Mouse (Mus musculus) heart, embryonic 16.5 days (tissue): ENCODE results near the gene Ssbp2. TPM values are rescaled to one million over a fixed set of nuclear protein-coding genes. Genes with fewer than 3 reads are reported as not detected.

Experiments
- ATAC-seq: fragments of 200-750 bp; cut with Nextera tagmentation; replicated peaks from 2 replicates; pipeline ENCODE4 v1.8.0; 2017; ENCODE audit warnings: moderate number of reproducible peaks; ENCODE audit not compliant: insufficient read depth, low FRiP score; ENCODE audit errors: extremely low read depth
- H3K27ac ChIP-seq: fragments of 300-500 bp; sonication (generic); 2 replicates; pipeline ENCODE4 v1.5.1; 2014; ENCODE audit warnings: mild to moderate bottlenecking, low read length, control low read depth, moderate library complexity
- H3K27me3 ChIP-seq: fragments of 300-500 bp; sonication (generic); 2 replicates; pipeline ENCODE4 v1.6.1; 2014; ENCODE audit warnings: low read length, mixed read lengths; ENCODE audit not compliant: control insufficient read depth, insufficient read depth
- H3K36me3 ChIP-seq: fragments of 300-500 bp; sonication (generic); 2 replicates; pipeline ENCODE4 v1.6.1; 2014; ENCODE audit not compliant: control insufficient read depth, insufficient read depth
- H3K4me1 ChIP-seq: fragments of 300-500 bp; sonication (generic); 2 replicates; pipeline ENCODE4 v1.6.1; 2014; ENCODE audit warnings: low read length, mixed read lengths; ENCODE audit not compliant: control insufficient read depth, insufficient read depth
- H3K4me2 ChIP-seq: fragments of 300-500 bp; sonication (generic); 2 replicates; pipeline ENCODE4 v1.6.1; 2014; ENCODE audit warnings: low read depth, mild to moderate bottlenecking, control low read depth, low read length
- H3K4me3 ChIP-seq: fragments of 300-500 bp; sonication (generic); 2 replicates; pipeline ENCODE4 v1.5.1; 2014; ENCODE audit warnings: mild to moderate bottlenecking, control low read depth, low read length
- H3K9ac ChIP-seq: fragments of 300-500 bp; sonication (generic); 2 replicates; pipeline ENCODE4 v1.6.1; 2014; ENCODE audit warnings: low read length, control low read depth
- H3K9me3 ChIP-seq: fragments of 300-500 bp; sonication (generic); replicated peaks from 2 replicates; pipeline ENCODE4 v1.6.1; 2016; ENCODE audit warnings: low read length; ENCODE audit not compliant: control insufficient read depth
- WGBS: fragments of 180-500 bp; shearing (Covaris S2); extraction: QIAGEN DNeasy Blood & Tissue Kit; methylation state at CpG from one replicate; pipeline ENCODE4 v1.1.7; 2014; 5-methylcytosine and 5-hydroxymethylcytosine counted together
- polyA plus RNA-seq: library from polyadenylated mRNA; unstranded; fragments of >200 nt; fragmentation: Nextera tagmentation; extraction: Ambion mirVana; gene quantifications from 2 replicates; pipeline ENCODE4 v1.2.1, GENCODE M21; 2015

The Ssbp2 gene
- polyA plus RNA-seq, 1 experiment from 2014 or later: 111 TPM

DNA sequence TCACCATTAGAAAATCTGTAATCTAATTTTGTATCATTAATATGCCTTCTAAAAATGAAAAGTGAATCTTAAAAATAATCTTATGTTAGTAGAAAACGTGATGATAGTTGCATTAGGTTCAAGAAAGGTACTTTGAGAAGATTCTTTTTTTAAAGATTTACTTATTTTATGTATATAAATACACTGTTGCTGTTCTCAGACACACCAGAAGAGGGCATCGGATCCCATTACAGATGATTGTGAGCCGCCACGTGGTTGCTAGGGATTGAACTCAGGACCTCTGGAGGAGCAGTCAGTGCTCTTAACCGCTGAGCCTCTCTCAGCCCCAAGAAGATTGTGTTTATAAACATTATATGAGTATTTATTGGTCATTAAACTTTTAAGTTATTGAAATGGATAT lies 126.3 kb downstream of the Ssbp2 start:
- Histone ChIP-seq H3K9me3 (no peaks in the 10 kb centered on the region), H3K4me3 (no peak overlapping the region), H3K36me3 (no peaks in the 10 kb centered on the region), H3K27ac (no peak overlapping the region), H3K4me1 (no peaks in the 10 kb centered on the region), H3K9ac (no peak overlapping the region), H3K27me3 (no peaks in the 10 kb centered on the region), H3K4me2 (no peak overlapping the region)
- 75% methylated on average over 5 of the region's 5 CpGs for WGBS
- ATAC-seq: no peak

DNA sequence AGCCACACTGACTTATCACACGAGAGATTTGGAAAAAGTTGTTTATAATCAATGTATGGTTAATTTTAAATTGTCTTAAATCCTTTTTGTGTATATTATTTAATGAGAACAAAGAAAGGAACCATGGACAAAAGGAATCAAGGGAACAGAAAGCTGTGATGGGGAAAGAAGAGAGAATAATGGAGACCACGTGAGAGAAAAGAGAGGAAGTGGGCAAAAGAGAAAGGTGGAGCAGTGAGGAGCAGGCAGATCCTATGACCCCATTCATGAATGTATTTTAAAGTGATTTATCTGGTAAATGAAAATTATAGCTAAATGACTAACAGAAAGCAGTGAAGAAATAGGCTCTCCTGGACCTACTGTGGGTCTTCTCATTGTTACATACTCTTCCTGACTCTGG lies 128.4 kb downstream of the Ssbp2 start:
- WGBS: 82% methylated on average over 2 of the region's 2 CpGs
- Histone ChIP-seq H3K27ac (no peak overlapping the region), H3K36me3 (no peaks in the 10 kb centered on the region), H3K4me2 (no peak overlapping the region), H3K9ac (no peak overlapping the region), H3K4me3 (no peak overlapping the region), H3K4me1 (no peaks in the 10 kb centered on the region), H3K27me3 (no peaks in the 10 kb centered on the region), H3K9me3 (no peaks in the 10 kb centered on the region)
- no peak for ATAC-seq

DNA sequence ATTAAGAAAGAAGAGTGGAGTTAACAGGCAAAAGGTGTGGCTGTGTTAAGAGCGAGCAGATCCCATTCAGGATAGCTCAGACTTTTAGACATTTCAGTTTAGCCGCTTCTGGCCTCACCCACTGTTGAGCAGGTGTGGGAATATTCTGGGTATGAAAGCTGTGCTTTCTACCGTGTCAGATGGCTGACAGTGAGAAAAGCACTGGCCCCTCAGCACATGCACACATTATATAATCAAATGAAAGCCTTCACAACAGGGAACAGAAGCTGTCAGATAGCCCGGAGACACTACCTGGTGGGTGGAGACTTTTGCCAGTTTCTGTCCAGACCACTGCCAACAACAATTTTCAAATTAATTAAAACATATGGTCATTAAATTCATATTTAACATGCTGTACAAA lies 131.8 kb downstream of the Ssbp2 start:
- 88% methylated on average over 4 of the region's 4 CpGs for whole genome bisulfite sequencing
- no peaks in the 10 kb centered on the region for H3K9me3 ChIP-seq
- no peak overlapping the region for H3K9ac ChIP-seq
- H3K36me3 ChIP-seq: no peaks in the 10 kb centered on the region
- H3K4me2 ChIP-seq: no peak overlapping the region
- no peak for ATAC-seq
- no peaks in the 10 kb centered on the region for H3K4me1 ChIP-seq
- H3K27ac ChIP-seq: no peak overlapping the region
- no peaks in the 10 kb centered on the region for H3K27me3 ChIP-seq
- no peak overlapping the region for H3K4me3 ChIP-seq

DNA sequence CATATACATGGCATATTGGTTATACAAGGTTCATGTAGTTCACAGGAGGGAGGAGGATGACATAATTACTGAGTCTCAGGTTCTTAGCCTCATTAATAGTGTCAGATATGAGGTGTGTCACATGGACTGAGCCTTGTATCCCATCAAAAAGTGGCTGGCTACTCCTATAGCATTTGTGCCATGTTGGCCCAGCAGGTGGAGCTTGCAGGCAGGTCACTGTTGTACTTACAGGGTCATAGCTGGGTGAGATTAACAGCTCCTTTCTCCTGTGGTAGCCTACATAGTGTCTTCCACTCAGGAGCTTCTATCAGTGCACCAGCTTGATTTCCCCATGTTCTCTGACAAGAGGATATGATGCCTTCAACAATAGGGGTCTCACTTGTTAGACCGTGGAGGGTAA lies 135.2 kb downstream of the Ssbp2 start:
- Histone ChIP-seq H3K4me1 (no peaks in the 10 kb centered on the region), H3K4me3 (no peak overlapping the region), H3K4me2 (no peak overlapping the region), H3K9ac (no peak overlapping the region), H3K27ac (no peak overlapping the region), H3K27me3 (no peaks in the 10 kb centered on the region), H3K9me3 (no peaks in the 10 kb centered on the region), H3K36me3 (no peaks in the 10 kb centered on the region)
- no peak for ATAC-seq
- 85% methylated on average over 1 of the region's 1 CpGs for whole genome bisulfite sequencing

DNA sequence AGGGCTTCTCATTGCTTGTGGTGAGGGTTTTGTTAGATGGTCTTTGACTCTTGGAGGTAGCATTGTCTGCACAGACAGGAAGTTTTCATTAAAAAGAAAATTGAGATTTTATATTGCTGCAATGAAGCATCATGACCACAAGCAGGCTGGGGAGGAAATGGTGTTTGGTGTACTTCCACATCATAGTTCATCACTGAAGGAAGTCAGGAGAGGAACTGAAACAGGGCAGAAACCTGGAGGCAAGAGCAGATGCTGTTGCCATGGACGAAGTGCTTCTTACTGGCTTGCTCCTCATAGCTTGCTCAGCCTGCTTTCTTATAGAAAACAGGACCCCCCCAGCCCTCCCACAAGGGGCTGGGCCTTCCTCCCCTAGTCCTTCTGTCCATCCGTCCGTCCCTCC lies 139.5 kb downstream of the Ssbp2 start:
- Histone ChIP-seq H3K27me3 (no peaks in the 10 kb centered on the region), H3K4me1 (no peaks in the 10 kb centered on the region), H3K36me3 (no peaks in the 10 kb centered on the region), H3K27ac (no peak overlapping the region), H3K9ac (no peak overlapping the region), H3K4me2 (no peak overlapping the region), H3K4me3 (no peak overlapping the region), H3K9me3 (peaks cover 4% of the 10 kb centered on the region; the same call in 1 of the 2 replicates)
- WGBS: 96% methylated on average over 3 of the region's 3 CpGs
- ATAC-seq: no peak

DNA sequence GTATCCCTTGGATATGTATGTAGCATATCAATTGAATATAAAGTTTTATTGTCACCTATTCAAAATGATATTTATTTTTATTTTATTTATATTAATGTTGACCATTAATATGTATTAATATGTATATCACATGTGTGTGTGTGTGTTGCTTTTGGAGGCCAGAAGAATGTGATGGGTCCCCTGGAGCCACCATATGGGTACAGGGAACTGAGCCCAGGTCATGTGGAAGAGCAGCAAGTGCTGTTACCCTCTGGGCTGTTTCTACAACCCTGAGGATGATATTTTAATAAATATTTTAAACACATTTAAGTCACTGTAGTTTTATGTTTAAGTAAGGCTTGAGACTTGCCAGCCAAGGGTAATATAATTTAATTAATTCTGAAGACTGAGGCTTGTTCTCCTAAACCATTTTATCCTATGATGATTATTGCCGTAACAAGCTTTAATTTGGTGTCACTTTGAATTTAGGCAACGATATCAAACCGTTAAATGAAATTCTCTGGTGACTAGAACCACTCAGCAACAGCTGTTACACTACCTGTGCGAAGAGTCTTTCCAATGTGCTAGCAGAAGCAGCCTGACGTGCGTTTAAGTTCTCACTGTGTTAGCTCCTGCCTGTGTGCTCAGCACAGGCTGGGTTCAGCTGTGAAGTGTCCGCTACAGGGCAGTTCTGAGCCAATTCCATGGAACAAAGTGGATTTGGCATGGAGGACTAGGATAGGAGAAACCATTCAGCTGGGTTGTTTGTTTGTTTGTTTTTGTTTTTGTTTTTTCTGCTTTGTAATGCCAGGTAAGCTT lies 145.2 kb downstream of the Ssbp2 start:
- Histone ChIP-seq H3K27ac (no peak overlapping the region), H3K9ac (no peak overlapping the region), H3K4me1 (no peaks in the 10 kb centered on the region), H3K36me3 (no peaks in the 10 kb centered on the region), H3K4me3 (no peak overlapping the region), H3K27me3 (no peaks in the 10 kb centered on the region), H3K4me2 (no peak overlapping the region), H3K9me3 (peaks cover 4% of the 10 kb centered on the region; the same call in 1 of the 2 replicates)
- WGBS: 85% methylated on average over 7 of the region's 7 CpGs
- ATAC-seq: no peak

DNA sequence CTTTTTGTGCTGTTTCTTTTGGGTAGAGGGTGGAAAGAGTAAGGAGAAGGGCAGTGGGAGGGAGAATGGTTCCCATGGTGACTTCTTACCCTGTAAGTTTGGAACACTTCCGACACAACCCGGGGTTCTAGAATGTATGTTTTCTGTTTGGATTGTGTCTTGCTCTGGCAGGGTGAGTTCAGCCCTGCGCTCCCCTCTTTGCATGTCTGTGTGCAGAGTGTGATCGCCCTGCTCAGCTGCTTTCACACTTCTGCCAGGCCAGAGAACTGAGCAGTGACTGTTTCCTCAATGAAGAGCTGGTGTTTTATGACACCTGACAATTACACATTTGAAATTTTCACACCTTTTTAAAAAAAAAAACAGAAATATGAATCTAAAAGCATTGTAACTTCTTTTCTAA lies 150.5 kb downstream of the Ssbp2 start:
- H3K36me3 ChIP-seq: no peaks in the 10 kb centered on the region
- H3K27ac ChIP-seq: no peak overlapping the region
- no peaks in the 10 kb centered on the region for H3K4me1 ChIP-seq
- H3K4me3 ChIP-seq: no peak overlapping the region
- H3K9me3 ChIP-seq: no peaks in the 10 kb centered on the region
- no peak for ATAC-seq
- WGBS: 69% methylated on average over 4 of the region's 4 CpGs
- H3K4me2 ChIP-seq: no peak overlapping the region
- H3K27me3 ChIP-seq: no peaks in the 10 kb centered on the region
- H3K9ac ChIP-seq: no peak overlapping the region

DNA sequence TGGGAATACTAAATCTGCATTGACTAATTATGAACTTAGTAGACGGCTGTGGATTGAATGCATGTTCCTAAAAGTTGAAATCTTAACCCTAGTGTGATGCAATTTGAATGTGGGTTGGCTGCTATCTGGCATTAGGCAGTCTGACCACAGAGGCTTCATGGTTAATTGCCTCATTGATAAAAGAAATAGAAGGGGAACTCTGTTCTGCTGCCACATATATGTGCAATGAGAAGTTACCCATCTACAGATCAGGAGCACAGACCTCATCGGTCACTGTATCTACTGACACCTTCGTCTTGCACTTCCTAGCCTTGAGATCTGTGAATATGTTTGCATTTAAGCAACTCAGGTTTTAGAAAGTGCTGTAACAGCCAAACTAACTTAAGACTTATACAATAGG lies 151.8 kb downstream of the Ssbp2 start:
- Histone ChIP-seq H3K9ac (no peak overlapping the region), H3K4me1 (no peaks in the 10 kb centered on the region), H3K27me3 (no peaks in the 10 kb centered on the region), H3K4me3 (no peak overlapping the region), H3K27ac (no peak overlapping the region), H3K36me3 (no peaks in the 10 kb centered on the region), H3K9me3 (no peaks in the 10 kb centered on the region), H3K4me2 (no peak overlapping the region)
- WGBS: 85% methylated on average over 3 of the region's 3 CpGs
- ATAC-seq: no peak

DNA sequence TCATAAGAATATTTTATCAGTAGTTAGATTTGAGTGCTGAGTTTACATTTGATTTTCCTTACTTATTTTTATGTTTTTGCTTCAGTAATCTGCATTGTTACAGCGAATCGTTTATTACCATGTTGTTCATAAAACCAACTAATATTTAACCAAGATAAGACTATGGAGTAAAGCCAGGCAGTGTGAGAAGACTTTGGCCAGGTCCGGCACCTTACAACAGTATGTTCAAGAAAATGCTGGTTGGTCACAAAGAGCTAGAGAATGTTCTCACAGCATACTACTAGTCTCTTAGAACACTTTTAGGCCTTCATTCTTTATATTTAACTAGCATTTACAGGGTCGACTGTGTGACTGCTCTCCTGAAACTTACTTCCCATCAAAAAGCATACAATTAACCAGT lies 152.5 kb downstream of the Ssbp2 start:
- WGBS: 91% methylated on average over 4 of the region's 4 CpGs
- no peaks in the 10 kb centered on the region for H3K9me3 ChIP-seq
- no peak overlapping the region for H3K4me3 ChIP-seq
- H3K9ac ChIP-seq: no peak overlapping the region
- no peak overlapping the region for H3K4me2 ChIP-seq
- no peak overlapping the region for H3K27ac ChIP-seq
- no peaks in the 10 kb centered on the region for H3K36me3 ChIP-seq
- no peaks in the 10 kb centered on the region for H3K4me1 ChIP-seq
- no peaks in the 10 kb centered on the region for H3K27me3 ChIP-seq
- ATAC-seq: no peak
